Mouse (Mus musculus): Measurements from ENCODE around the gene Svbp.

Gene Svbp

DNA sequence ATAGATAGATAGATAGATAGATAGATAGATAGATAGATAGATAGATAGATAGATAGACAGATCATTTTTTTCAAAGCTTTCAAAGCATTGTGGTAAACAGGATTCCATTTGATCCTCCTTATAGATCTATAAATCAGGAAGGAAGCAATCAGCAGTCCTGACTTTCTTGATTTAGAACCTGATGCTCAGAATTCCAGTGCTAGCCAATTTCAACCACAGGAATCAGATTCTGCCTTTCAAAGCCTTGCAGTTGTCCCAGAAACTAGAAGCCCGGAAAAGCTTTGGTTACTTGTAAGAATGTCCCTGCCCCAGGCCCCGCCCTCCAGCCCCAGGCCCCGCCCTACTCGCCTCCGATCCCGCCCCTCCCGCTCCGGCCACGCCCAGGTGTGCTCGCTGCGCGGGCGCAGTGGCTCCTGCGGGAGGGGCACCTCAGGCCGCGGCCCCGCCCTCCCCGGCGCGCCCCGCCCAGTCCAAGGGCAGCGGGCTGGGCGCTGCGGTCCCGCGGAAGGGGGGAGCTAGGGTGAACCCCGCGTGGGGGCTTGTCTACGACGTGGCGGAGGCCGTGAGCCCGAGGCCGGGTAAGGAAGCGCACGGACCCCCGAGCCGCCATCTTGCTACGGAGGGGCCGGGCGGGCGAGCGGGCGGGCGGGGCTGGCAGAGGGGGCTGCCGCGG lies at the start of gene Svbp:
Svbp (plus strand) TSS at position 398 of the 673 bp plus-strand sequence.
- DNase-seq (ENCODE audit: low spot score): peak; percentile 83

DNA sequence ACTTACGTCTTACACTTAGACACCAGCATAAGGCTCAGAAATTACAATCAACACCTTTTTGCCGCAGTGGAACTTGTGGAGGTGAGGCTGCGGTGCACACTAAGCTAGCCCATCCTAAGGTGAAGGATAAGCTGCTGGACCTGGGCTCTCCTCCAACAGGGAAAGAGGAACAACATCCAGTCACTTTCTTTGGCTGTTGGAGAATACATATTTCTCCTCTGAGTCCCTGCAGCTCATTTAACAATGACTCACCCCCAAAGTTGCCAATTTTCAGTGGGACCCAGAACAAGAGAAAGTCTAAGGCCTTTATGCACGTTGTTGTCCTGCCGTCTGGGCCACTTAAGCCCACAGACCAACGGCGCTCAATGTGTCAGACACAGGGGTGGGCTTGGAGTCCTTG lies 48.3 kb upstream of the Svbp start:
- no peak for DNase-seq (ENCODE audit: low spot score)

GRCm38 (mm10) chr4:119147347-119147746 lies 47.8 kb upstream of the Svbp start:
- no peak for DNase-seq (ENCODE audit: low spot score)

DNA sequence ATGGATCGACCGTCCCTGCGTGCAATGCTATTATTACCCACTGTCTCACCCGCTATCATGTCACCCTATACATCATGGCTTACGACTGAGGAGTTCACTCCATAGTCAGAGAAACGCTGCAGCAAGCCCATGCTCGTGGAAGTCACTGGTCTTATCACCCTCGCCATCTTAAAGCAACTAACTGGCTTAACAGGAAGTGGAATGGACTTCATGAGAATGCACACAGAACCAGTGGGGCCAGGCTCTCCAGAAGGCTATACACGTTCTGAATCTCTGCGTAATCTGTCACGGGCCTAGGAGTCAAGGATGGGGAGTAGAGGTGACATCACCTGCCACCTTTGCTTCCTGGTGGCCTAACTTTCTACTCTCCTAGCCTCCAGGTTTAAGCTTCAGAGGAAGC lies 46.4 kb upstream of the Svbp start:
- no peak for DNase-seq (ENCODE audit: low spot score)

DNA sequence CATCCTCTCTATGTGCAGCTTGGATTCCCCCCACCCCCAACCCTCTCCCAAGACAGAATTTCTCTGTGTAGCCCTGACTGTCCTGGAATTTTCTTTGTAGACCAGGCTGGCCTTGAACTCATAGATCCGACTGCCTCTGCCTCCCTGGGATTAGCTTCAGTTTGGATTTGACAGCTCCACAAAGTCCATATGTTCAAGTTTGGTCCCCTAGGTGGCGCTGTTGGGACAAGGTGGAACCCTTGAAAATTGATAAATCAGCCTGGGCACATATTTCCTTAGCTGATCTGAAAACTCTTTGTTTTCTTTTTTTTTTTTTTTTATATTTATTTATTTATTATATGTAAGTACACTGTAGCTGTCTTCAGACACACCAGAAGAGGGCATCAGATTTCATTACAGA lies 37.9 kb upstream of the Svbp start:
- DNase-seq (ENCODE audit: low spot score): peak; percentile 66

DNA sequence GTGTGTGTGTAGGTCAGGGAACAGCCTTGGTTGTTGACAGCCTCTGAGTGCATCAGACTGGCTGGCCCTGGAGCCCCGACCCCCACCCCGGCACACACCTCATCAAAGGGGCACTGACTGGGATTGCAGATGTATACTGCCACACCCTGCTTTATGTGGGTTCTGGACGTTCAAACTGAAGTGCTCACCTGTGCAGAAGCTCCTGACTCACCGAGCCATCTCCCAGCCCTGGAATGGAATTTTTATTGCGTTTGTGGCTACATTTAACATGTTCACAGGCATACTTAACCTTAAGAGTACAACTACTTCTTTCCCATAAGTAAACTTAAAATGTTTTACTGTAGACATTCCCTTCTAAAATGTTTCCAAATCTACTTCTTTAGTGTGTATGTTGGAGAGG lies 37.2 kb upstream of the Svbp start:
- no peak for DNase-seq (ENCODE audit: low spot score)

DNA sequence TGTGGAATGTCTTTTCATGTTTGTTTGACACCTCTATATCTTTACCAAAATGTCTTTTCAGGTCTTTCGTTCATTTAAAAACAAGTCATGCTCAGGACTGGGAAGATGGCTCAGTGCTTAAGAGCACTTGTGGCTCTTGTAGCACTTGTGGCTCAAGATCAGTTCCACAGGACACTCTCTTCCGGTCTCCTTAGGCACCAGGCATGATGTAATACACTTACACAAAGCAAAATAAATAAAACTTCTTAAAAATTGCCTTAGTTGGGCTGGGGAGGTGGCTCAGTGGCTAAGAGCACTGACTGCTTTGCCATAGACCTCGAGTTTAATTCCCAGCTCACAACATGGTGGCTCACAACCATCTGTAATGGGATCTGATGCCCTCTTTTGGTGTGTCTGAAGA lies 33.7 kb upstream of the Svbp start:
- DNase-seq (ENCODE audit: low spot score): no peak

GRCm38 (mm10) chr4:119162990-119163389 lies 32.1 kb upstream of the Svbp start:
- no peak for DNase-seq (ENCODE audit: low spot score)

DNA sequence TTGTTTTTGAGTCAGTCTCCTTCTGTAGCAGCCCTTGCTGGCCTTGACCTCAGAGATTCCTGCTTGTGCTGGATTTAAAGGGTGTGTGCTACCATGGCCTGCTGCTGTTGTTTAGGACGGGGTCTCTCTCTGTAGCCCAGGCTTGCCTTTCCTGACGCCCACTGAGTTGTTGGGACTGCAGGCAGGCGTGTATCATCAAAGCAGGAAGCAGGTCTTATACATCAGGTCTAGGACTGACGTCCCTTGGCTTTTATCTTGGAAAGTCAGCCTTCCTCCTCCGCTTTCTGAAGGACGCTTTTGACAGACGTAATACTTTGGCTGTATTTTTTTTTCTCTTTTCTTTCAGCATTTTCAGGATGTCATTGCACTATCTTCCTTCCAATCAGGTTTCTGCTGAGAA lies 29.2 kb upstream of the Svbp start:
- DNase-seq (ENCODE audit: low spot score): no peak

- DNase-seq (ENCODE audit: low spot score): no peak
Observed at GRCm38 (mm10) chr4:119167068-119167467, 28.0 kb upstream of the Svbp start.

DNA sequence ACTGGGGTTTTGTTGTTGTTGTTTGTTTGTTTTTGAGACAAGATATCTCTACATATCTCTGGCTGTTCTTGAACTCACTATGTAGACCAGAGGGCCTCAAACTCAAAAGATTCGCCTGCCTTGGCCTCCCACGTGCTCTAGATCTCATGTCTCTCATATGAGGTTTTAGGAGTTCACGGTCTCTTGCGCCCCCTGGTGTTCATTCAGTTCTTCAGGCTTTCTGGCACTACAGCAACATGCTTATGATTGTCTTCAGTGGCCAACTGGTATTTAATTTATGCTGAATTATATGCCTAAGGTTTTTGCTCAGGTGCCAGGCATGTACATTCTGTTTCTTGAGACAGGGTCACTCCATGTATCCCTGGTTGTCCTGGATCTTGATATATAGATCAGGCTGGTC lies 27.4 kb upstream of the Svbp start:
- DNase-seq (ENCODE audit: low spot score): peak; percentile 92

- DNase-seq (ENCODE audit: low spot score): no peak
Observed at GRCm38 (mm10) chr4:119172919-119173650, 22.0 kb upstream of the Svbp start.

- DNase-seq (ENCODE audit: low spot score): peak; percentile 99
Observed at GRCm38 (mm10) chr4:119173851-119174453, 21.2 kb upstream of the Svbp start, which contains the start of gene Zfp691. Gene Zfp691, minus strand, starts transcription at chr4:119174195.

DNA sequence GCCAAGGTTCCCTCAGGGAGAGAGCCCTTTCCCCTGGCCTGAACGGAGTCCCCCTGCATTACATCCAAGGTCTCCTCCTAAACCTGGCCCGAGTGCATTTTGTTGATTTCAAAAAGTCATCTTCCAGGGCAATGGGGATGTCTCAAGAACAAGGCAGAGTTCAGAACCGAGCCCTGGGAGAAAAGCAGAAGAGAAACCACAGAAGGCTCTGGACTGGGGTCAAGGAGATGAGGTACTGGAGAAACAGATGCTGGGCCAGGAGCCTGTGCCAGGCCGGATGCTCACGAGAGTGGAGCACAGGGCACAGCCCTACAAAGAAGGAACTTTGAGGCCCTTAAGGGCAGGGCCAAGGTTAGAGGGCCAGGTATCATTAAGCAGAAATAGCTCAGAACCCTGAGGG lies 17.4 kb upstream of the Svbp start:
- DNase-seq (ENCODE audit: low spot score): no peak

- no peak for DNase-seq (ENCODE audit: low spot score)
Observed at GRCm38 (mm10) chr4:119178331-119178730, 16.8 kb upstream of the Svbp start.

DNA sequence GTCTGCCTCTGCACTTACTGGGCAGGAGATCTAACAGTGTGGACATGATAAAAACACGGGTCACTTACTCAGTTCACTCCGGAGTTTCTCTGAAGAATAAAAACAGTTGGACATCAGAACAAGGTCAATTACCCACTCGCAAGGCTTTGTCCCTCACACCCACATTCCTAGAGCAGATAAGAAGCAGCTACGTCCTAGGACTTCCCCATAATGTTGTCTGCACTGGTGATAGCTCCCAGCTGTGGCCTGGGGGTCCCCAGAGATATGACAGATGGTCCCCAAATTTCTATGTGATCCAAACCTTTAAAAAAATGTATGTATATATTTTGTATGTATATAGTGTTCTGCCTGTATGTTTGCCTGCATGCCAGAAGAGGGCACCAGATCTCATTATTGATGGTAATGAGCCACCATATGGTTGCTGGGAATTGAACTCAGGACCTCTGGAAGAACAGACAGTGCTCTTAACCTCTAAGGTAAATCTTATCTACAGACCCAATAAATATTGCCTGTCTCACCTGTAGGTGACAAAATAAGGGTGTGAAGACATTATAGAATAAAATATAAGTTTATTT lies 14.9 kb upstream of the Svbp start:
- no peak for DNase-seq (ENCODE audit: low spot score)

DNA sequence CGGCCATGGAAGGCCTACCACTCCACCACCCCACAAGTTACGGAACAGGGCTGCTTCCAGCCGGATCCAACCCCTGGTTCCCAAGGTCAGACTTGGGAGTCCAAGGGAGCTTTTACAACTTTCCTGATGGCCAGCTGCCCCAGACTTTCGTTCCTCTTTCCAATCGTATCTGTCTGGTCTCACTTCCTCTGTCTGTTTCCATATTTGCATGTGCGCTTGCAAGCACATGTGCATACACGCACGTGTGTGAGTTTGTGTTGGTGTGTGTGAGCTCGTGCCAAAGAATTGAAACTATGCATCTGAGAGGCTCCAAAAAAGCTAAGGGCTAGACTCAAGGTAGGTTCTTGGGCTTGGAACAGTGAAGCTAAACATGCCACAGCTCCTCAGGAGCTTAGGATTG lies 13.7 kb upstream of the Svbp start:
- no peak for DNase-seq (ENCODE audit: low spot score)

DNA sequence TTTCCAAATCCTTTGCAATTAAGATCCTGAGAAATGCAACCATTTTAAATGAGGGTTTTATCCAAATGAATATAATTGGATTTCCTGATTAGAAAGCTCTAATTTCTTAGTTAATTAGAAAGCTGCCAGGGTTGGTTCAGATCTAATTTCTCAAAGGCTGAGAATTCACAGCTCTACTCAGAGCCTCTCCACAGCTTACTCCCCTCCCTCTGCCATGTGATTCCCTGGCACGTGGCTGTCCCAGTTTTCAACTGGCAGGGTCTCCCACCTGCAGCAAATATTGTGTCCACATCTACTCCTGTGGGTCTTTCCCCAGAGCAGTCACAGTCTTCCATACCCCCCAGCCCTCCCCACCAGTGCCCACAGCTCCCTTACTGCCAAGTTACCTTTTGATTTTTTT lies 11.6 kb upstream of the Svbp start:
- DNase-seq (ENCODE audit: low spot score): no peak

- DNase-seq (ENCODE audit: low spot score): no peak
Observed at GRCm38 (mm10) chr4:119185771-119186170, 9.3 kb upstream of the Svbp start.

GRCm38 (mm10) chr4:119188060-119188785 lies 6.9 kb upstream of the Svbp start:
- no peak for DNase-seq (ENCODE audit: low spot score)

GRCm38 (mm10) chr4:119189392-119189791 lies 5.7 kb upstream of the Svbp start:
- no peak for DNase-seq (ENCODE audit: low spot score)

DNA sequence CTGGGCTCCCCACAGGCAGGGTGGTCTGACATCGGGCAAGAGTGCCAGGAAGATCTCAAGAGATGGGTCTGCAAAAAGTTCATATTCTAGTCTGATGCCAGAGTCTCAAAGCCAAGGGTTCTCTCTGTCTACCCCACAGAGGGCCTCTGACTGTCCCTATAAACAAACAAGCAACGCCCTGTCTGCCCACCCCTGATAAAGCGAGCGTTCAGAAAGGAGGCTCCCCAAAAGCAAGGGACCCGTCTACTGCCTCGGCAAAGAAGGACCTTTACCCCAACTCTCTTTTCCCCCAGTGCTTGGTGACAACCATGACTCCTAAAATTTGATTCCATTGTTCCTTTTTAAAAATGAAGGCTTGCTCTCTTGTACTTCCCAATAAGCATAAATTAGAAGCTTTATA lies 5.2 kb upstream of the Svbp start, which contains the start of gene Ermap:
Ermap (minus strand) TSS at position 148 of the 400 bp plus-strand sequence.
- DNase-seq (ENCODE audit: low spot score): no peak
